Mouse (Mus musculus): ENCODE results near the gene Ddx43. TPM values are rescaled to one million over a fixed set of nuclear protein-coding genes. Genes with fewer than 3 reads are reported as not detected.
"Not testable (repeated sequence)": the region's sequence is repeated elsewhere in the genome, so short reads cannot be mapped to it uniquely, and the experiment has no call there.

The Ddx43 gene
- polyA plus RNA-seq (2016; fragmentation: Nextera tagmentation; extraction: Ambion mirVana): 0.12 TPM in 1 of 2 replicates, not detected in the other

DNA sequence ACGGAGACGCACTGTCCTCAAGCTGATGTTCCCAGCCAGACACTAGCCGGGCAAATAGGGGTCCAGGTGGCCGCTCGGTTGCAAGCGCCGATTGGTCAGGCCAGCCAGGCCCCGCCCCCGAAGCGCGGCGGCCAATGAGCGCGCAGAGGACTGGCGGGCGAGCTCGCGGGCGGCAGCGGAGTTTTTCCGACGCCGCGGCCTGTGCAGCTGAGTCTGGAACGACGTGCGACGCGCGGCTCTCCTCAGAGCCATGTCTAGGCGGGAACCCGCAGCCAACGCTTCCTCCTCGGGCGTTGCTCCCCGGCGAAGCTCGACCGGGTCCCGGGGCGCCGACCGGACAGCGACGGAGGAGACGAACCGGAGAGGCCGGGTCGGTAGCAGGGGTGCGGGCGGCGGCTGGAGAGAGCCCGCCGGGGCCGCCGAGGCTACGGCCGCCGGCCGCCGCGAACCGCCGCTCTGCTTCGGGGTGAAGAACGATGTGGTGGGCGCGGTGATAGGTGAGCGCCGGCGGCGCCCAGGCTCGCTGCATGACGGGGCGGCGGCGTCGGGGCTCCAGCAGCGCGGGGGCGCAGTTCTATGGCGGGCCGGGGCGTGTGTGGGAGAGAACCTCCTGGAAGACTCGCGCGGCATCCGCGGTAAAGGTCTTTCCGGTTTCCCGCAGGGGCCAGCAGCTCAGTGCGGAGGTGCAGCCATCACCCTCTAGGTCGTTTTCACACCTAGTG lies at the start of gene Ddx43:
Ddx43 (plus strand) TSS at position 148 of the 722 bp plus-strand sequence.
- DNase-seq (ENCODE audit: low spot score): peak; percentile 87
- Histone ChIP-seq H3K27me3 (replicated peaks; ENCODE audit: low read depth, poor library complexity, severe bottlenecking) (peaks cover 81% of the 10 kb centered on the region), H3K36me3 (replicated peaks) (no peaks in the 10 kb centered on the region), H3K9me3 (no peaks in the 10 kb centered on the region), H3K4me1 (peaks cover 10% of the 10 kb centered on the region), H3K27ac (replicated peaks) (peak within 1 kb of the TSS; percentile 20; the same call in 1 of the 2 replicates), H3K4me3 (peak within 1 kb of the TSS; percentile 50)
- 7% methylated on average over 93 of the region's 93 CpGs for WGBS

DNA sequence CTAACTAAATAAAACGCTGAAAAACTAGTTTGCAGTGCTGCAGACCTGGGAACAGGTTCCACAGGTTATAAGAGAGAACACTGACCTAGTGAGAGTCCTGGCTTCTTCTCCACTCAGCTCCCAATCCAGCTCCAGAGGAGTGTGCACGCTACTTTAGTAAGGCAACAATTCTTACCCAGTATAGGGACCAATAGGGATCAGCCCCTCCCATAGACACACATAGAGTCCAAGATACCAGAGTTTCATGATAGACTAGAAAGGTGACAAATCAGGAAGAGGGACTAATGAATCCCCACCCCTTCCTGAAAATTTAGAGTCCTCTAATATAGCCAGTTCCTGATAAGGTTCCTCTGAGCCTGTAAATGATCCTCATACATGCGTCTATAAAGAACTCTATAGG lies 48.6 kb upstream of the Ddx43 start:
- 69% methylated on average over 3 of the region's 3 CpGs for WGBS

DNA sequence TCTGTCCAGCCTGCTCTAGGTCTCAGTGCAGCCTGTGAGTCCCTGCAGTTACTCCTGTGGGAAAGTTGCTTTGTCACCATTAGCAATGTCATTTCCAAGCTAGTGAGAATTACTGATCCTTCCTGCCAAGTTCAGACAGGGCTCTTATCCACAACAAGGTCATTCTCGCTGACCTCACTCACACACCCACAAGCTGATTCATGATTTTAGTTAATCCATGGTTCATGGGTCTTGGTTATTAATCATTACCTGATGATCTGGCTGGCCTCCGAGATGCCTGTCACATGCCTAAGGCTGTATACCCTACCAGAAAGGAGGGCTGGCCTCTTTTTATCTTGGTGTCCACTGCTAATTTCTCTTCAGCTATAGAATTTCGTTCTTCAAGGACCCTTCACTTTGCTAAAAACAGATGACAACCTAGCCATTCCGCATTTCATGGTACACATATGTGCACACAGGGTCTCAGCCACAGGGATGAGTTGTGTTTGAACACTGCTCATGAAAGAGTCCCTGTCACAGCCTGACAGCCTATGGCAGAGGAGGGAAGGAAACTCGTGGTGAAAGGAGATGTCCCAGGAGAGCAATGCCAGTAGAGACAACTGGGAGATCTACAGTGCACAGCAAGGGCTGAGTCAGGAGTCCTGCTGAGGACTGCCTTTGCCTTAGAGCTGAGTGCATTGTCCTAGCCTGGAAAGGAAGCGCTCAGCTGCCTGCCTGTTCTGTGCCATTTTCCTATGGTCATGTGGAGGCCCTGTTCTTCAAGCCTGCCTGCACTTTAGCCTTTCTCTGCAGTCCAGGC lies 47.2 kb upstream of the Ddx43 start:
- not testable (repeated sequence) for H3K27ac ChIP-seq (replicated peaks); H3K36me3 ChIP-seq (replicated peaks); H3K4me1 ChIP-seq; DNase-seq (ENCODE audit: low spot score); H3K27me3 ChIP-seq (replicated peaks; ENCODE audit: low read depth, poor library complexity, severe bottlenecking); H3K4me3 ChIP-seq; H3K9me3 ChIP-seq
- 69% methylated on average over 6 of the region's 6 CpGs for WGBS

More for the DNA sequence above, 48.6 kb upstream of the Ddx43 start:
- Histone ChIP-seq H3K27ac (replicated peaks) (no peak overlapping the region), H3K4me1 (no peaks in the 10 kb centered on the region), H3K4me3 (no peak overlapping the region), H3K9me3 (no peaks in the 10 kb centered on the region), H3K36me3 (replicated peaks) (no peaks in the 10 kb centered on the region), H3K27me3 (replicated peaks; ENCODE audit: low read depth, poor library complexity, severe bottlenecking) (no peaks in the 10 kb centered on the region)
- DNase-seq (ENCODE audit: low spot score): no peak

DNA sequence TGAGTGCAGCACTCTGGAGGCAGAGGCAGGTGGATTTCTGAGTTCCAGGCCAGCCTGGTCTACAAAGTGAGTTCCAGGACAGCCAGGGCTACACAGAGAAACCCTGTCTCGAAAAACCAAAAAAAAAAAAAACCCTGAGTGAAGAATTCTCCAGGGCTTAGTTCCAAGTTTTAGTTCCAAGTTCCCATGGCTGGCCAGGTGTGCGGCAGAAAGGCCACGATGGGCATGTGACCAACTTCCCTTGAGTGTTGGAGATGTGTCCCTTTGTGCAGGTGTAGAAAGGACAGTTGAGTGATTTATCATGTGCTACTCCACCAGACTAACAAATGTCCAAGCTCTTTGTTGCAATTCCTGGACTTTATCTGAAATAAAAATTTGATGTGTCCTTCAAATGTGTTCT lies 46.4 kb upstream of the Ddx43 start:
- H3K4me1 ChIP-seq; DNase-seq (ENCODE audit: low spot score); H3K4me3 ChIP-seq; H3K9me3 ChIP-seq; H3K36me3 ChIP-seq (replicated peaks); H3K27me3 ChIP-seq (replicated peaks; ENCODE audit: low read depth, poor library complexity, severe bottlenecking); H3K27ac ChIP-seq (replicated peaks): not testable (repeated sequence)
- 83% methylated on average over 3 of the region's 3 CpGs for WGBS

DNA sequence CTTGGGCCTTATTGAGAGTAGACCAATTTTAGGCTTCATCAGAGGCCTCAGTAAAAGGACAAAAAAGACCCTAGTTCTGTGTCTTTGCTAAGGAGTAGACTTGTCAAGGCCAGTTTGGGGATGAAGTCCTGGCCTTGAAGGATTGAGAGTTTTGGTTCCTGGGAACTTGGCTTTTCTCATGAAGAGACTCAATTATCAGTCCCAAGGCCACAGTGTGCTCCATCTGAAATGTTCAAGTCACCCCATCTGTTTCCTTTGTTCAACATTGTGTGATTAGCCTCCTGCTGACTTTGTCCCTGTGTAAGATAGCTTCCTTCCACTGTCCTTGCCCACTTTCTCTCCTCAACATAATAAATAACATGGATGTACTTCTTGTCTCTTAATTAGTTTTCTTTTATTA lies 45.6 kb upstream of the Ddx43 start:
- not testable (repeated sequence) for DNase-seq (ENCODE audit: low spot score); H3K4me3 ChIP-seq; H3K27ac ChIP-seq (replicated peaks); H3K9me3 ChIP-seq; H3K27me3 ChIP-seq (replicated peaks; ENCODE audit: low read depth, poor library complexity, severe bottlenecking); H3K4me1 ChIP-seq; H3K36me3 ChIP-seq (replicated peaks)

DNA sequence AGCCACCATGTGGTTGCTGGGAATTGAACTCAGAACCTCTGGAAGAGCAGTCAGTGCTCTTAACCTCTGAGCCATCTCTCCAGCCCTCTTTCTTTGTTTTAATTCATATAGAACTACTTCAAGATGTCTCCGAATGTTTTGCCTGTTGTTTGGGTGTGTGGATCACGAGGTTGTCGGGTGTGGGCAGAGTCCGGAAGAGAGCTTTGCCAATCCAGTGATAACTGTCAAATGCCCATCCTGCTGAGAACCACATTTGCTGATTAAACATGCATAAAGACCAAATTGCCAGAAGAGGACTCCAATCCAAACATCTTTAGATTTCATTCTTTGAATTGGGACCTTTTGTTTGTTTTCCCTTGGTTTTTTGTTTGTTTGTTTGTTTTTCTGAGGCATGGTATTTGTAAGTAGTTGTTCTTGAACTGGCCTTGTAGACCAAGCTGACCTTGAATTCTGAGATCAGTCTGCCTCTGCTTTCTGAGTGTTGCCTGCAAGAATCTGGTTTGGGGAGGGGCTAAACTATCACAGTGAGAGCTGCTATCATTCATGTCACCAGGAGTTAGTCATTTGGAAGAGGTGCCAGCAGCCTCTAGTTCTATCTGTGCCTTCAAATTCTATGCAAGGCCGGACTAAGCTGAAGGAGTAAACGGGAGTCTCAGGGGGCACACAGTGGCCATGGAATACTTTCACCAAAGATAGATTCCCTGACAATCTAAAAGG lies 43.9 kb upstream of the Ddx43 start:
- Histone ChIP-seq H3K27ac (replicated peaks) (no peak overlapping the region), H3K4me3 (no peak overlapping the region), H3K36me3 (replicated peaks) (no peaks in the 10 kb centered on the region), H3K27me3 (replicated peaks; ENCODE audit: low read depth, poor library complexity, severe bottlenecking) (no peaks in the 10 kb centered on the region), H3K4me1 (no peaks in the 10 kb centered on the region), H3K9me3 (no peaks in the 10 kb centered on the region)
- no peak for DNase-seq (ENCODE audit: low spot score)
- 86% methylated on average over 6 of the region's 6 CpGs for WGBS

DNA sequence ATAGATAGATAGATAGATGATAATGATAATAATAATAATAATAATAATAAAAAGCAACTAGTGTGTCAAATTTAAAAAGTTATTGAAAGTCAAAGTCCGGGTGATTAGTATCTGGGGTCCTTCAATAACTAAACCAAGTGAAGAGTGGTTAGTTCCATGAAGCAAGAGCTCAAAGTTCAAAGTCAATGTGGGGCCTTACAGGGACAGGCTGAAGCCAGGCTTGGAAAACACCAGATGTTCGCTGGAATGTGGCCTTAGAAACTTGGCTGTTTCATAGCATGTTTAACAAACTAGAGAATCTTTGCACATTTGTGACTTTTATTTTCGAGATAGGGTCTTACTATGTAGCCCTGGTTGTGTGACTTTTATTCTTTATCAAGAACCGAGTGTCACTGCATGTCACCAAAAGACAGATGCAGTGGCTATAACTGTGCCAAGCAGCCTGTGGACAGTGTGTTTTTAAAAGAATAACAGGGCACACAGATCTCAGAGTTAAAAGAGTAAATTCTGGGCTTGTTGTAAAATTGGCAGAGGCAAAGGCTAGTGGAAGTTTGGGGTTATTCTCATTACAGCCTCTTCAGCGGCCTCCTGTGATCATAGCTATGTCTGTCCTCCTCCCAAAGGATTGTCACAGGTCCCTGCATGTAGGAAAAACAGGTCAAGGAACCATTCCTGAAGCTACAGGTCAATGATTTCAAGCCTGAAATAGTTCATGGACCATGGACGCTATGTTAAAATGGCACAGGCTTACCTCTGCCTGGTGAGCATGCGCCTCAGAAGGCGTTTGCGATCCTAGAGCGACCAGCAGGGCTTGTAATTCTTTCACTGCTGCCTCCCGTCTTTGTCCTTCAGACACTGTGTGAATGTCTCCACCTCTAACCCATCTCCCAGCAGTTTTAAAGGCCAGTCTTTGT lies 40.7 kb upstream of the Ddx43 start:
- no peak overlapping the region for H3K4me3 ChIP-seq
- no peaks in the 10 kb centered on the region for H3K27me3 ChIP-seq (replicated peaks; ENCODE audit: low read depth, poor library complexity, severe bottlenecking)
- WGBS: 80% methylated on average over 11 of the region's 11 CpGs
- no peak for DNase-seq (ENCODE audit: low spot score)
- no peaks in the 10 kb centered on the region for H3K36me3 ChIP-seq (replicated peaks)
- H3K9me3 ChIP-seq: no peaks in the 10 kb centered on the region
- H3K27ac ChIP-seq (replicated peaks): no peak overlapping the region
- no peaks in the 10 kb centered on the region for H3K4me1 ChIP-seq

DNA sequence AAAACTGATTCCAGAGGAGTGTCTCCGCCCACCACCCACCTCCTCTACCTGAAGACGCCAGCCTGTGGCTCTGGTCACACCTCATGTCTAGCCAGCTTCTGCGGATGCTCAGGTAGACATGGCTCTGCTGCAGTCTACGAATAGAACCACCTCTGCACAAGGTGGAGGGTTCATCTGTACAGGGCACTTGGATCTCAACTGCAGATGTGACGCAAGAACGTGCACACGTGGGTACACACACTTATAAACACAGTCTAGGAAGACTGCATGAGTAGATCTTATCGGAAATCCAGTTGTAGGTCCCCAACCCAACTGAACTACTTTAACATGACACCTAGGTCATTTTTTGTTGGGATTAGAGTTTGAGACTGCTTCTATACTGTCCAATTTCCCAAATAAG lies 40.0 kb upstream of the Ddx43 start, which contains the start of gene Gsta2:
Gsta2 (minus strand) TSS at position 178 of the 400 bp plus-strand sequence.
- Histone ChIP-seq H3K27ac (replicated peaks) (no peak within 1 kb of the TSS), H3K4me3 (no peak within 1 kb of the TSS), H3K27me3 (replicated peaks; ENCODE audit: low read depth, poor library complexity, severe bottlenecking) (no peaks in the 10 kb centered on the region), H3K36me3 (replicated peaks) (no peaks in the 10 kb centered on the region), H3K9me3 (no peaks in the 10 kb centered on the region), H3K4me1 (no peaks in the 10 kb centered on the region)
- 90% methylated on average over 8 of the region's 8 CpGs for WGBS
- DNase-seq (ENCODE audit: low spot score): no peak

DNA sequence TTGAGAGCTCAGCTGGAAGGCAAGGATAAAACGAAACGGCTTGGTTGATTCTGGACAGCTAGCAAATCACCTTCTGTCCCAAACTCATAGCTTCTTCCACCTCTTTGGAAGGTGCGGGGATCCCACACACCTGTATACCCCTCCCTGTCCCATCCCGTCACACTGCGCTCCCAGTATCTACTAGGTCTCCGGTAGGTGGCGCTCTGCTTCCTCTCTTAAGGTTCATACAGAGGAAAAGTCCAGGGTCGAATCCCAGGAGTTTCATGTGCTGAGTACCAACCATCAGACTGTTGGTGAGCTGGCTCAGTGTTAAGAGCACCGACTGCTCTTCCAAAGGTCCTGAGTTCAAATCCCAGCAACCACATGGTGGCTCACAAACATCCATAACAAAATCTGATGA lies 37.5 kb upstream of the Ddx43 start:
- Histone ChIP-seq H3K36me3 (replicated peaks) (no peaks in the 10 kb centered on the region), H3K4me3 (no peak overlapping the region), H3K4me1 (no peaks in the 10 kb centered on the region), H3K27ac (replicated peaks) (no peak overlapping the region), H3K9me3 (no peaks in the 10 kb centered on the region), H3K27me3 (replicated peaks; ENCODE audit: low read depth, poor library complexity, severe bottlenecking) (no peaks in the 10 kb centered on the region)
- 14% methylated on average over 9 of the region's 9 CpGs for WGBS
- DNase-seq (ENCODE audit: low spot score): peak; percentile 74

DNA sequence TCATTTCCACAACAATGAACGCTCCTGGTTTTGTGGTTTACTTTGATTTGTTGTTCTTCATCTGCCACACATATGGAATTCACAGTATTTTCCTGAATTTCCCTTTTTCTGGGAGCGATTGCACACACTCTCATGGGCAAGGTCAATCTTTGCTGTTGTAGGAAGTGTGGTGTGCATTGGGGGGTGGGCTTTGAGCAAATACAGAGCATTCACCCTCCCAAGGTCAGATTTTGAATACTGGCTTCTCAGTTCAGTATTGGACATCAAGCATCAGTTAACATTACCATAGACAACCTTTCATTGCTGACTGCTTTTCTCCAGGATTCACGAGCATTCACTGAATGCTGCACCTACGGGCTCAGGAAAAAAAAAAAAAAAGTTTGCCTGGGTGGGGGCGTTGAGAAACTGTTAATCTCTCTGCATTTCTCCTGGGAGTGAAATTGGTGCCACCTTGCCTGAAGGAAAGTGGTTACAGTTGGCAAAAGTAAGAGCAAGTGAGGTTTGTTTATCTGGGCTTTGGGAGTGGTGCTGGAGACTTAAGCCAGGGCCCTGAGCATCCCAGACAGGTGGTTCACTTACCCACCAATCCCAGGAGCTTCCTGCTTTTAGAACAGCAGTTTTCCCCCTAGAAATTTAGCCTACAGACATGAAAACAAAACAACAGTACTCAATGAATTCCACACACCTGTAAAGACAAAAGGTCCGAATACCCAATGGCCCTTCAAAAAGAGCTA lies 35.7 kb upstream of the Ddx43 start:
- no peaks in the 10 kb centered on the region for H3K4me1 ChIP-seq
- no peak for DNase-seq (ENCODE audit: low spot score)
- H3K27ac ChIP-seq (replicated peaks): no peak overlapping the region
- H3K9me3 ChIP-seq: no peaks in the 10 kb centered on the region
- H3K4me3 ChIP-seq: no peak overlapping the region
- no peaks in the 10 kb centered on the region for H3K27me3 ChIP-seq (replicated peaks; ENCODE audit: low read depth, poor library complexity, severe bottlenecking)
- no peaks in the 10 kb centered on the region for H3K36me3 ChIP-seq (replicated peaks)
- 81% methylated on average over 6 of the region's 6 CpGs for WGBS

DNA sequence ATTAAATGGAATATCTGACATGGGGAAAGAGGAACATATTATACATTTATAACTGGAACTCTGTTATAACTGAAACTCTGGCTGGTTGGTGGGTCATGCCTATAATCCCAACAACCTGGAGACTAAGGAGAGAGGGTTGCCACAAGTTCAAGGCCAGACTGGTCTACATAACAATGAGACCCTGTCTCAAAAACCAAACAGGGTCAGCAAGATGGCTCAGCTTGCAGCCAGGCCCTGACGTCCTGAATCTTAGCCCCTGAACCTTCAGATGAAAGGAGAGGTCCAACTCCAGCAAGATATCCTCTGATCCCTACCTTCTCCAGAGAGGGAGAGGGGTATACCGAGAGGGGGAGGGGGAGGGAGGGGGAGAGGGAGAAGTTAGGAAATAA lies 35.1 kb upstream of the Ddx43 start:
- DNase-seq (ENCODE audit: low spot score): no peak
- Histone ChIP-seq H3K27ac (replicated peaks) (no peak overlapping the region), H3K4me3 (no peak overlapping the region), H3K9me3 (no peaks in the 10 kb centered on the region), H3K27me3 (replicated peaks; ENCODE audit: low read depth, poor library complexity, severe bottlenecking) (no peaks in the 10 kb centered on the region), H3K4me1 (no peaks in the 10 kb centered on the region), H3K36me3 (replicated peaks) (no peaks in the 10 kb centered on the region)
- 47% methylated on average over 2 of the region's 2 CpGs for WGBS

Measured in embryonic facial prominence, embryonic 10.5 days (tissue).